In genomic region chr1:164375626-164376025, GRCm38 (mm10) we compare ENCODE assay signal across 29 mouse cellular contexts.
"Had no signal": no experiment of that assay in that cellular context is flagged by ENCODE, and none has a peak within 500 bp of the region (broad histone marks: within the 10 kb centered on the region; RNA-seq: fewer than 3 reads in every experiment).

No protein-coding gene starts in this region.

- H3K9ac ChIP-seq: heart, embryonic 13.5 days; heart, embryonic 15.5 days; hindbrain, embryonic 12.5 days; hindbrain, embryonic 14.5 days; intestine, embryonic 15.5 days; limb, embryonic 12.5 days; liver, embryonic 13.5 days; liver, embryonic 15.5 days; liver, postnatal 0 days had no signal

- H3K9me3 ChIP-seq: heart, embryonic 13.5 days; heart, embryonic 15.5 days; hindbrain, embryonic 10.5 days; hindbrain, embryonic 12.5 days; intestine, embryonic 15.5 days; limb, embryonic 10.5 days; limb, embryonic 12.5 days; liver, embryonic 13.5 days; liver, embryonic 15.5 days had no signal

- H3K4me1 ChIP-seq: hindbrain, embryonic 10.5 days; hindbrain, embryonic 12.5 days; intestine, embryonic 15.5 days; limb, embryonic 10.5 days; liver, embryonic 13.5 days; liver, embryonic 15.5 days had no signal

- H3K36me3 ChIP-seq: intestine, embryonic 15.5 days; liver, embryonic 13.5 days; liver, embryonic 15.5 days had no signal

- H3K27ac ChIP-seq: gastrocnemius, adult 2 months; heart, adult 2 months; heart, embryonic 13.5 days; heart, embryonic 15.5 days; hindbrain, embryonic 10.5 days; hindbrain, embryonic 12.5 days; hindbrain, embryonic 14.5 days; intestine, embryonic 15.5 days; layer of hippocampus, adult 2 months; left cerebral cortex, adult 2 months; limb, embryonic 10.5 days; limb, embryonic 12.5 days; liver, embryonic 13.5 days; liver, embryonic 15.5 days had no signal

- H3K4me2 ChIP-seq: heart, embryonic 11.5 days; heart, embryonic 13.5 days; heart, embryonic 15.5 days; hindbrain, embryonic 12.5 days; hindbrain, embryonic 14.5 days; intestine, embryonic 15.5 days; limb, embryonic 12.5 days; liver, embryonic 11.5 days; liver, embryonic 13.5 days; liver, embryonic 15.5 days had no signal

- ATAC-seq: hindbrain, embryonic 16.5 days; inflammation-experienced regulatory T-cells, adult 6 months; intestine, embryonic 15.5 days; intestine, postnatal 0 days; liver, postnatal 0 days had no signal

- H3K4me3 ChIP-seq: gastrocnemius, adult 2 months; heart, adult 2 months; heart, embryonic 13.5 days; heart, embryonic 15.5 days; hindbrain, embryonic 10.5 days; hindbrain, embryonic 12.5 days; intestine, embryonic 15.5 days; layer of hippocampus, adult 2 months; left cerebral cortex, adult 2 months; limb, embryonic 10.5 days; limb, embryonic 12.5 days; liver, embryonic 13.5 days; liver, embryonic 15.5 days had no signal

- H3K27me3 ChIP-seq: heart, embryonic 13.5 days; heart, embryonic 15.5 days; hindbrain, embryonic 12.5 days; intestine, embryonic 15.5 days; limb, embryonic 12.5 days; liver, embryonic 13.5 days; liver, embryonic 15.5 days had no signal

- DNase-seq: gastrocnemius, adult 2 months; gastrocnemius, postnatal 10 days; gastrocnemius, postnatal 25 days; heart, adult 2 months; heart, postnatal 4 days; kidney, adult 18-20 months; kidney, adult 8-10 months; kidney, postnatal 10 days; kidney, postnatal 25 days; kidney, postnatal 4 days; liver; liver, embryonic 13.5 days; liver, postnatal 0 days had no signal
